9 mouse cellular contexts compared by ENCODE assay signal in the genomic region with DNA sequence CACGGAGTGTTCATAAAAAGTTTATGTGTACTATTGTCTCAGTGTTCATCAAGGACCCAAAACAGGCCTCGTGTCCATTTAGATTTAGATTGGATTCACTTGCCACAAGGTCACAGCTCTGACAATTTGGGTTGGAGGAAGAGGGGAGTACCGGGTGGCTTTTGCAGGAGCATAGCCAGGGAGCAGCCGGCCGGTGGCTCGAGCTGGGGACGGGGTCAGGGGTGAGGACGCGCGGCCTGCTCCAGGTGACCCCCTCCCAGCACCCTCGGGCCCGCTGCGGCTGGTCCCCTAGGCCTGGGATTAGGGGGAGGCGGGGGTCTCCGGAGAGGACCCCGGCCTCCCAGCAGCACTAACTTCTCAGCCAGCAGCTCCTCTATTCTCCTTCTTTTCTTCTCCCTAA. TPM values are rescaled to one million over a fixed set of nuclear protein-coding genes. Genes with fewer than 3 reads are reported as not detected.
DNase-seq lines count a peak whose midpoint lies in the region; ATAC-seq and TF ChIP-seq lines count a peak whose summit lies in the region.
"Had no signal": no experiment of that assay in that cellular context is flagged by ENCODE, and none has a peak within 500 bp of the region (broad histone marks: within the 10 kb centered on the region; RNA-seq: fewer than 3 reads in every experiment).

No protein-coding gene starts in this region.

- TF ChIP-seq CTCF in C2C12 (IDR thresholded peaks at IDR 0.05; ENCODE audit: control insufficient read depth, insufficient read depth, insufficient read length): no peak

- peaks cover 50% of the 10 kb centered on the region for H3K79me3 ChIP-seq in C2C12 (ENCODE audit: low read depth)

- H3K9ac ChIP-seq in limb, embryonic 13.5 days: peak overlapping the region; percentile 99

- H3K4me1 ChIP-seq in limb, embryonic 13.5 days: peaks cover 17% of the 10 kb centered on the region

- H3K9me3 ChIP-seq in limb, embryonic 13.5 days: no peaks in the 10 kb centered on the region

- H3K4me3 ChIP-seq in C2C12 (ENCODE audit: insufficient read depth, poor library complexity, severe bottlenecking): peak overlapping the region; percentile 77
- peak overlapping the region; percentile 97 for H3K4me3 ChIP-seq in limb, embryonic 13.5 days

- intact Hi-C loops in heart, postnatal 14 days (cut with DNase I): no loop called here

- peaks cover 26% of the 10 kb centered on the region for H3K36me3 ChIP-seq in C2C12 (ENCODE audit: control insufficient read depth, insufficient read depth)
- H3K36me3 ChIP-seq in limb, embryonic 13.5 days: no peaks in the 10 kb centered on the region

- no peaks in the 10 kb centered on the region for H3K27me3 ChIP-seq in C2C12 (ENCODE audit: control insufficient read depth, insufficient read depth, insufficient read length)
- no peaks in the 10 kb centered on the region for H3K27me3 ChIP-seq in limb, embryonic 13.5 days

- peak overlapping the region; percentile 78 for H3K4me2 ChIP-seq in limb, embryonic 13.5 days (replicated peaks)

- peak; percentile 41 for ATAC-seq in limb, embryonic 13.5 days (ENCODE audit: low FRiP score, low read depth)

- under 1% methylated on average over 16 of the region's 16 CpGs for WGBS in limb, embryonic 13.5 days

- DNase-seq in adrenal gland, adult (ENCODE audit: inconsistent age in 2 of 2, low spot score in 1 of 2): peak; percentile 71 to 83
- DNase-seq in adrenal gland, postnatal 4 days (ENCODE audit: low spot score in 2 of 2): no peak
- DNase-seq in cerebellum, adult 9-10 months: peak; percentile 72
- peak; percentile 33 to 48 for DNase-seq in heart, postnatal 14 days
- peak; percentile 54 for DNase-seq in neural tube, embryonic 10.5 days (ENCODE audit: extremely low spot score, low spot score)
- no peak for DNase-seq in frontal cortex, adult 2 months (ENCODE audit: extremely low spot score in 1 of 2, low spot score in 1 of 2)

- peak overlapping the region; percentile 88 for H3K27ac ChIP-seq in limb, embryonic 13.5 days

- H3K79me2 ChIP-seq in C2C12 (ENCODE audit: control insufficient read depth, insufficient read depth): peaks cover 53% of the 10 kb centered on the region

- H3ac ChIP-seq in C2C12 (ENCODE audit: control insufficient read depth, insufficient read length, low read depth): peak overlapping the region; percentile 96

TF ChIP-seq in C2C12, 6 proteins besides CTCF, POLR2A, EP300 and RAD21:
- TF ChIP-seq MAX (IDR thresholded peaks at IDR 0.05) (no peak), MYOD1 (IDR thresholded peaks at IDR 0.05; ENCODE audit: control insufficient read depth, insufficient read length, low read depth) (no peak), USF1 (IDR thresholded peaks at IDR 0.05; ENCODE audit: low read depth) (no peak)

RNA-seq across cellular contexts. Expression of a gene that starts 0.5 kb away (rescaled TPM):
- total RNA-seq in adrenal gland, postnatal 4 days (2021): 10 to 100 TPM; 57.1 to 59.1 TPM
- polyA plus RNA-seq in C2C12 (2012; fragmentation: generic; extraction: Trizol): 32.8 TPM
- total RNA-seq in heart, postnatal 14 days (2021): 10 to 100 TPM; 66.9 to 71.9 TPM
- polyA plus RNA-seq in limb, embryonic 13.5 days (2015; fragmentation: Nextera tagmentation; extraction: Ambion mirVana): 85.3 and 90.1 TPM in 2 replicates
- polyA plus RNA-seq in frontal cortex, adult 2 months (2012; rRNA removed): 56.0 and 63.3 TPM in 2 replicates

RNA-seq across cellular contexts. Expression of a gene that starts 5.5 kb away (rescaled TPM):
- total RNA-seq in adrenal gland, postnatal 4 days (2021): 100 to 1,000 TPM in 1 of 2 experiments, 10 to 100 TPM in 1; 97.3 to 105 TPM
- 298 TPM for polyA plus RNA-seq in C2C12 (2012; fragmentation: generic; extraction: Trizol)
- total RNA-seq in heart, postnatal 14 days (2021): 100 to 1,000 TPM; 103 to 110 TPM
- polyA plus RNA-seq in limb, embryonic 13.5 days (2015; fragmentation: Nextera tagmentation; extraction: Ambion mirVana): 71.4 and 71.5 TPM in 2 replicates
- 165 and 175 TPM in 2 replicates for polyA plus RNA-seq in frontal cortex, adult 2 months (2012; rRNA removed)

RNA-seq across cellular contexts. Expression of a gene that starts 26.0 kb away (rescaled TPM):
- 10 to 100 TPM; 46.8 to 50.3 TPM for total RNA-seq in adrenal gland, postnatal 4 days (2021)
- polyA plus RNA-seq in C2C12 (2012; fragmentation: generic; extraction: Trizol): 6.4 TPM
- 10 to 100 TPM; 32.1 to 34.7 TPM for total RNA-seq in heart, postnatal 14 days (2021)
- 41.1 and 45.8 TPM in 2 replicates for polyA plus RNA-seq in limb, embryonic 13.5 days (2015; fragmentation: Nextera tagmentation; extraction: Ambion mirVana)
- polyA plus RNA-seq in frontal cortex, adult 2 months (2012; rRNA removed): 9.3 and 11.5 TPM in 2 replicates

RNA-seq across cellular contexts. Expression of a gene that starts 47.6 kb away (rescaled TPM):
- 1 to 10 TPM; 1.3 to 5.1 TPM for total RNA-seq in adrenal gland, postnatal 4 days (2021)
- polyA plus RNA-seq in C2C12 (2012; fragmentation: generic; extraction: Trizol): 0.36 TPM
- total RNA-seq in heart, postnatal 14 days (2021): 10 to 100 TPM; 50.2 to 55.6 TPM
- 7.6 and 7.8 TPM in 2 replicates for polyA plus RNA-seq in limb, embryonic 13.5 days (2015; fragmentation: Nextera tagmentation; extraction: Ambion mirVana)
- 0.15 TPM in 1 of 2 replicates, not detected in the other for polyA plus RNA-seq in frontal cortex, adult 2 months (2012; rRNA removed)
- total RNA-seq: hematopoietic stem cell, adult 5-6 weeks had no signal

RNA-seq across cellular contexts. Expression of a gene that starts 56.0 kb away (rescaled TPM):
- total RNA-seq in adrenal gland, postnatal 4 days (2021): 10 to 100 TPM; 52.4 to 55.7 TPM
- polyA plus RNA-seq in C2C12 (2012; fragmentation: generic; extraction: Trizol): 4.9 TPM
- 10 to 100 TPM; 15.7 to 16.6 TPM for total RNA-seq in heart, postnatal 14 days (2021)
- polyA plus RNA-seq in limb, embryonic 13.5 days (2015; fragmentation: Nextera tagmentation; extraction: Ambion mirVana): 11.0 and 12.6 TPM in 2 replicates
- 31.4 and 33.8 TPM in 2 replicates for polyA plus RNA-seq in frontal cortex, adult 2 months (2012; rRNA removed)

Comparison
In these comparisons a context has a peak if more than half of its experiments do, and no peak if none do; other contexts are left out.
1. DNase-seq: peak in adrenal gland, adult (2 of 2), cerebellum, adult 9-10 months (single experiment), heart, postnatal 14 days (2 of 2) and neural tube, embryonic 10.5 days (single experiment); none in adrenal gland, postnatal 4 days (0 of 2) and frontal cortex, adult 2 months (0 of 2).